Mouse (Mus musculus): ENCODE data around the gene Trpm3. TPM values are rescaled to one million over a fixed set of nuclear protein-coding genes. Genes with fewer than 3 reads are reported as not detected.

Gene Trpm3
- total RNA-seq, 2 experiments from 2014 or later = not detected

GRCm38 (mm10) chr19:23041483-23042167 is 902.8 kb downstream of the Trpm3 start:
- no peak for ATAC-seq (replicated peaks; ENCODE audit: low FRiP score, low TSS enrichment, poor library complexity, severe bottlenecking)

GRCm38 (mm10) chr19:23042168-23042733 is 903.4 kb downstream of the Trpm3 start:
- ATAC-seq (replicated peaks; ENCODE audit: low FRiP score, low TSS enrichment, poor library complexity, severe bottlenecking) = no peak

- no peak for ATAC-seq (replicated peaks; ENCODE audit: low FRiP score, low TSS enrichment, poor library complexity, severe bottlenecking)
These were observed 904.9 kb downstream of the Trpm3 start for GRCm38 (mm10) chr19:23043699-23044098.

Measured in megakaryocyte-erythroid progenitor cell, adult 5-6 weeks (primary cell).